Mouse (Mus musculus) Patski (cell line): ENCODE data around the gene Foxj1. TPM values are rescaled to one million over a fixed set of nuclear protein-coding genes. Genes with fewer than 3 reads are reported as not detected.
A peak's percentile ranks its signal among the peaks of the same experiment; 100 is the strongest.

Source experiments
- ATAC-seq: fragments of 100-300 bp; one replicate; pipeline ENCODE4 v1.8.0; 2021
- CTCF ChIA-PET: fragments of 350-600 bp; sonication (Branson Sonifier 250); formaldehyde crosslinking; loops from one replicate; lab custom pipeline; 2022; ENCODE audit warnings: inconsistent platforms; lab: Charles Lee
- POLR2A ChIA-PET: fragments of 350-600 bp; sonication (Branson Sonifier 250); formaldehyde crosslinking; loops from one replicate; lab custom pipeline; 2022; ENCODE audit warnings: antibody characterized with exemption, inconsistent platforms; lab: Charles Lee
- DNase-seq: peaks from one replicate; pipeline ENCODE4 v3.0.0-alpha.2; 2011; ENCODE audit warnings: low read depth, low spot score
- H3K27me3 ChIP-seq: fragments of 371-371 bp; one replicate; pipeline ENCODE4 v1.5.1; 2021
- CTCF ChIP-seq: fragments of 100-300 bp; IDR thresholded peaks from one replicate; pipeline ENCODE4 v1.5.1; 2021
- in situ Hi-C: fragments of 300-500 bp; cut with MboI; formaldehyde crosslinking; loops from 3 replicates; pipeline ENCODE4 v1.11.1; 2018; ENCODE audit warnings: low pct_unique_long_range_greater_than_20kb, mixed read lengths
- polyA plus RNA-seq: library from polyadenylated mRNA; unstranded; gene quantifications from one replicate; pipeline ENCODE4 v1.2.3, GENCODE M21; 2021

Foxj1 gene
- polyA plus RNA-seq, 1 experiment from 2014 or later, result 8.6 TPM

- ATAC-seq (no peak), DNase-seq (no peak)
- POLR2A ChIA-PET, result no interaction called here
- TF ChIP-seq CTCF, result no peak
- in situ Hi-C loops, result no loop called here
- no peaks in the 10 kb centered on the region for H3K27me3 ChIP-seq
- CTCF ChIA-PET, result interaction anchor here (0.9 kb wide), 1 partner anchor 141 kb away, joined by 3 read pairs; no protein-coding TSS in a partner anchor
These were observed 12.8 kb upstream of the Foxj1 start for GRCm38 (mm10) chr11:116347955-116348354.

DNA sequence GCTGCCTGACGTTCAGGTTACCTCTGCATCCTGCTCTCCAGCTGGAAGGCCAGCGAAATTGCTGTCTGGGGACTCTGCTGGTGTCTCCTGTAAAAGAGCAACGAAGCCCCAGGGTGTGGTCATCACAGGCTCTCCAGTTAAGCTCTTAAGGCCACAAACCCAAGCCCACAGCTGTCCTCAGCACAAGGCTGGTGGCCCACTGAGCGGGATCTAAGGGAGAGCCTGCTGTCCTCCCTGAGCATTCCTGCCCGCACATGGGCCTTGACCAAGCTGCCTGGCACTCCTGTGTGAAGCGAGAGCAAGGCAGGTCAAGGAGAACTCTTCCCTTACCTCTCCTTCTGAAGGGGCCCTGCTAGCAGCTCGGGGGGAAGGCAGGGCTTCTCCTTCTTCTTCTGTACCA is 11.8 kb upstream of the Foxj1 start:
- no peak for ATAC-seq
- no peak for DNase-seq
- no peak for TF ChIP-seq CTCF
- POLR2A ChIA-PET, result no interaction called here
- CTCF ChIA-PET, result no interaction called here
- in situ Hi-C loops, result no loop called here
- H3K27me3 ChIP-seq, result no peaks in the 10 kb centered on the region

- ATAC-seq, result no peak
- no peak for TF ChIP-seq CTCF
- ChIA-PET CTCF (interaction anchor here (1.7 kb wide), 1 partner anchor 24 kb away, joined by 4 read pairs; no protein-coding TSS in a partner anchor), POLR2A (no interaction called here)
- DNase-seq, result no peak
- in situ Hi-C loops, result no loop called here
- no peaks in the 10 kb centered on the region for H3K27me3 ChIP-seq
These were observed 7.0 kb upstream of the Foxj1 start for GRCm38 (mm10) chr11:116342069-116342791.

- in situ Hi-C loops, result no loop called here
- no peak for TF ChIP-seq CTCF
- DNase-seq (no peak), ATAC-seq (no peak)
- CTCF ChIA-PET, result interaction anchor here (1.4 kb wide), 1 partner anchor 19 kb away, joined by 4 read pairs; no protein-coding TSS in a partner anchor
- POLR2A ChIA-PET, result no interaction called here
- H3K27me3 ChIP-seq, result no peaks in the 10 kb centered on the region
These were observed 2.3 kb upstream of the Foxj1 start for GRCm38 (mm10) chr11:116337531-116337930.

GRCm38 (mm10) chr11:116337000-116337399 is 1.8 kb upstream of the Foxj1 start:
- DNase-seq, result no peak
- no peak for ATAC-seq
- ChIA-PET CTCF (interaction anchor here (1.4 kb wide), 1 partner anchor 18 kb away, joined by 4 read pairs; no protein-coding TSS in a partner anchor), POLR2A (no interaction called here)
- in situ Hi-C loops, result no loop called here
- no peaks in the 10 kb centered on the region for H3K27me3 ChIP-seq
- no peak for TF ChIP-seq CTCF

DNA sequence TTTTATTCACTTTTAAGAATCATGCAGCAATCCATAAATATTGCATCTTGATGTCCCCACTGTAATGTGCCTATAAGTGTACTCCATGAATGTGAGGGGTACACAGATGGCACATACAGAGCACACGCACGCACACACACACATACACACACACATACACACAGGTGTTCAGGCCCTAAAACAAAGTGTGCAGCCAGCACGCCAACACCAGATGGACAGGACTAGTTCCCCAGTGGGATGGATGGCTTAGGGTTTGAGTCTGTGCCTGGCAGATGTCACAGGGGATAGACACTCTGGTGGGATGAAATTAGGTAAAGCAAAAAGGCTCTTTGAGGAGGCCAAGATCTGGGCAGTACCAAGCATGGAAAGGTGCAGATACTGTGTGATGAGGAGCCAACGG is 1.2 kb upstream of the Foxj1 start:
- ATAC-seq (no peak), DNase-seq (no peak)
- TF ChIP-seq CTCF, result no peak
- POLR2A ChIA-PET, result interaction anchor here (1.5 to 1.7 kb wide), 2 partner anchors 11 to 17 kb away, joined by 4 to 5 read pairs; no protein-coding TSS in a partner anchor
- no peaks in the 10 kb centered on the region for H3K27me3 ChIP-seq
- CTCF ChIA-PET, result interaction anchor here (0.8 to 1.7 kb wide), 4 partner anchors 18 to 101 kb away, joined by 3 to 13 read pairs (median 3); no protein-coding TSS in a partner anchor
- in situ Hi-C loops, result no loop called here

GRCm38 (mm10) chr11:116334417-116334782 is 799 bp downstream of the Foxj1 start:
- POLR2A ChIA-PET, result no interaction called here

DNA sequence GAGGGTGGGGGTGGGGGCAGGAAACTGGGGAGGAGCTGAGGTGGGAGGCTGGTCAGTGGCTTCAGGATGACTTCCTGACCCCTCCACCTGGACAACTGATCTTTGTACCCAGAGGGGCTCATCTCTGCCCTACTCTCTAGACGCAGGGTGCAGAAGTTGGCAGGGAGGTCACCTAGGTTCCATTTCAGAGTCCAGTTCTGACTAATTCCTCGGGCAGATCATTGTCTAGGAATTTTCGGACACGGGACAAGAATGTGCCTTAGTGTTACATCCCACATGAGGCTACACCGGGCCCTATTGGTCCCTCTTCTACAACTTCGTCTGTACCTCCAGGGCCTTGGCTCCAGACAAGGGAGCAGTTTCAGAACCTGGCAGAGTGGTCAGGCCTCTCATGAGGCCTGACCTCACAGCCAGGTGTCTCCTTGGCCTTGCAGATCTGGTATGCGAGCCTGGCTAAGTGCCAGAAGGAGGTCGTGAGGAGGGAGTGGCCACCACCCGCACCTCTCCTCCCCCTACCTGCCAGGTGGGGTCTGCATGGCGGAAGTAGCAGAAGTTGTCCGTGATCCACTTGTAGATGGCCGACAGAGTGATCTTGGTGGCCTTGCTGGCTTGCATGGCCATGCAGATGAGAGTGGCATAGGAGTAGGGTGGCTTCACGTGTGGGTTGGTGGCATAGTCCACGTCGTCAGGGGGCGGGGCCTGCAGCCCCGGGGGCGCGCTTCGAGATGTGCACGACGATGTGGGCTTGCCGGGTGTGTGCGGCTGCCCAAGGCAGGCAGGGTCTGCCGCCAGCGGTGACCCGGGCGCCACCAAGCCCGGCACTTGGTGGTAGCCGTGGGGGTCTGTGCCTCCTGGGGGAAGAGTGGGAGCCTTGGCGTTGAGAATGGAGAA is 1.4 kb downstream of the Foxj1 start:
- H3K27me3 ChIP-seq, result no peaks in the 10 kb centered on the region
- ATAC-seq, result no peak
- ChIA-PET POLR2A (interaction anchor here (1.0 kb wide), 1 partner anchor 27 kb away, joined by 4 read pairs; the partner anchor contains the start of gene Exoc7), CTCF (no interaction called here)
- DNase-seq, result peak; percentile 59
- no peak for TF ChIP-seq CTCF
- in situ Hi-C loops, result no loop called here

More at GRCm38 (mm10) chr11:116334417-116334782, 799 bp downstream of the Foxj1 start:
- H3K27me3 ChIP-seq, result no peaks in the 10 kb centered on the region
- CTCF ChIA-PET, result no interaction called here
- in situ Hi-C loops, result no loop called here
- no peak for TF ChIP-seq CTCF
- no peak for DNase-seq
- no peak for ATAC-seq

DNA sequence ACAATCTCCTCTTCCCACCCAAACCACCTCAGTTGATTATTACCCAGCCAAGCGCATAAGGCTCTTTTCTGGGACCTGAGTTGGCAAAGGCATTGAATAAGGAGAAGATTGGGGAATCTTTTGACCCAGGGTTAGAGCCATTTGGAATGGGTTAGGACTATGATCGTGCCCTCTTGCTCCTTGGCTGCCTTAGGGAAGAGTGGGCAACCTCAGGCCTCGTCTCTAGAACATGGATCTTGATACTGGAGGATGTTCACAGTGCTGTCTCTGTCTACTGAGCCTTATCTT is 2.3 kb downstream of the Foxj1 start:
- H3K27me3 ChIP-seq, result no peaks in the 10 kb centered on the region

DNA sequence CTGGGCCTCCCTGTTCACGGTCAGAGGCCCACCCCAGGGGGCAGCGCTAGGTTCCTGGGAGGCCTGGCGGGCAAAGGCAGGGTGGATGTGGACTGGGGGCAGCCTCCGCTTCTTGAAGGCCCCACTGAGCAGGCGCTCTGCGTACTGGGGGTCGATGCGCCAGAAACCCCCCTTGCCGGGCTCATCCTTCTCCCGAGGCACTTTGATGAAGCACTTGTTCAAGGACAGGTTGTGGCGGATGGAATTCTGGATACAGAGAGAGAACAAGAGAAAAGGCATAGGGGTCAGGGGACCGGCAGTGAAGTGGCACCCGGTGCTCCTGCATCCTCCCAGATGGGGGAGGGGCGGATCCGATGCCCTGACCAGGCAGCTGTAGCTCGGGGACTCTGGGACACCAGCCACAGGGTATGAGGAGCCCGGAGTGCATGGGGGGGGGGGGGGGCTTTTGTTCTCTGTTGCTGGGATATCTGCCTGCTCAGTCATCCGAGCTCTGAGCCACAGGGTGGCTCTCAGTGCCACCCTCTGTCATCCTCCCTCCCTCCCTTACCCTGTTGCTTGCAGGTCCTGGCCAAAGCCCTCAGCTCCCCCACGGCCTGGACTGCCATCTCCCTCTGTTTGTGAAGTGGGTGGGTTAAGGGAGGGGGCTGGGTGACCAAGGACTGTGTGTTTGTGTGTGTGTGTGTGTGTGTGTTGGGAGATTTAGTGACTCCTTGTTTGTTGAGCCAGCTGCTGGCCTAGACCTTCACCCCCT is 2.8 kb downstream of the Foxj1 start:
- no peak for TF ChIP-seq CTCF
- DNase-seq (peak; percentile 48), ATAC-seq (peak; percentile 13)
- in situ Hi-C loops, result no loop called here
- ChIA-PET POLR2A (interaction anchor here (0.7 to 1.5 kb wide), 3 partner anchors 14 to 187 kb away, joined by 3 to 4 read pairs (median 4); partner anchors contain the start of gene Exoc7), CTCF (interaction anchor here (0.9 to 1.3 kb wide), 3 partner anchors 12 to 114 kb away, joined by 3 to 5 read pairs (median 3); no protein-coding TSS in a partner anchor)
- H3K27me3 ChIP-seq, result no peaks in the 10 kb centered on the region

More for the DNA sequence above, 2.3 kb downstream of the Foxj1 start:
- no peak for TF ChIP-seq CTCF
- no peak for ATAC-seq
- DNase-seq, result no peak
- CTCF ChIA-PET, result interaction anchor here (0.9 to 1.3 kb wide), 3 partner anchors 13 to 113 kb away, joined by 3 to 5 read pairs (median 3); no protein-coding TSS in a partner anchor
- POLR2A ChIA-PET, result interaction anchor here (0.7 to 1.5 kb wide), 3 partner anchors 15 to 188 kb away, joined by 3 to 4 read pairs (median 4); partner anchors contain the start of gene Exoc7
- in situ Hi-C loops, result no loop called here
